Mouse (Mus musculus) hematopoietic stem cell, adult 5-6 weeks (primary cell): ENCODE measurements around the gene Smco2. TPM values are rescaled to one million over a fixed set of nuclear protein-coding genes. Genes with fewer than 3 reads are reported as not detected.
A peak's percentile ranks its signal among the peaks of the same experiment; 100 is the strongest.

Source experiments
- ATAC-seq, 2 experiments: fragments of 125-278 bp in 1 of 2; replicated peaks in 1 of 2; 2 replicates each; pipeline ENCODE4 v1.8.0; 2016 to 2017; ENCODE audit warnings: inconsistent platforms in 2 of 2, mild to moderate bottlenecking in 2 of 2, moderate number of reproducible peaks in 2 of 2, low read depth in 1 of 2, moderate TSS enrichment in 1 of 2; ENCODE audit not compliant: low FRiP score in 2 of 2, poor library complexity in 2 of 2, severe bottlenecking in 2 of 2, insufficient read depth in 1 of 2, low TSS enrichment in 1 of 2
- total RNA-seq: library from RNA; stranded (forward); fragments of 172-1452, 232-1000 nt; gene quantifications from 2 replicates; pipeline ENCODE4 v1.2.3, GENCODE M21; 2017

Smco2 gene
- total RNA-seq, 1 experiment from 2014 or later: not detected

DNA sequence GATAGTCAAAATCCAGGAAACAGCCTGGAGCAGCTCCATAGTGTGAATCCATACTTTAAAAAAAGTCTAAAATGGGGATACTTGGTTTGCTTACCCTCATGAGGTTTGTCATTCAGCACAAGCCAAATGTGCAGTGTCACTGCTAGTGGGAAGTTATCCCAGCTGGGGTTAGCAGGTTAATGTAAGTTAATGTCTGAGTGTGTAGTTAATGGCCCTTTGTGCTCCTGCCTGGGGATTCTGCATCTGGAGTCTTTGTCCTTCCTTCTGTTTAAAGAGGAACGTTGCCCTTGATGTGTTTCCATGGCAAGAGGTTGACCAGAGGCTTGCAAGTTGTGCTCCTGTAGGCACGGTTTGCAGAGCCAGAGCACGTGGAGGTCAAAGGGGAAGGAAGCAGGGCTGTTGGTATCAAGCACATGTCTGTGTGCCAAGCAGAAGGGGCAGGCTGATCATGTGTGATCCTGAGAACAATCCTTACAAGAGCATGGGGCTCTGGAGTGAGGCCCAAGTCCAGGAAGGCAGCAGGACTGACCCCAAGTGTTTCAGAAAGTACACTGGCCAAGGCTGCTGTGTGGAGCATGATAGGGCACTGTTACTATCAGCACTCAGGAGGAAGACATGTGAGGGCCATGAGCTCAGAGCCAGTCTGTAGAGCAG is 63.1 kb downstream of the Smco2 start:
- ATAC-seq: peak; percentile 25 to 43; a peak in 2 of 4 replicates

DNA sequence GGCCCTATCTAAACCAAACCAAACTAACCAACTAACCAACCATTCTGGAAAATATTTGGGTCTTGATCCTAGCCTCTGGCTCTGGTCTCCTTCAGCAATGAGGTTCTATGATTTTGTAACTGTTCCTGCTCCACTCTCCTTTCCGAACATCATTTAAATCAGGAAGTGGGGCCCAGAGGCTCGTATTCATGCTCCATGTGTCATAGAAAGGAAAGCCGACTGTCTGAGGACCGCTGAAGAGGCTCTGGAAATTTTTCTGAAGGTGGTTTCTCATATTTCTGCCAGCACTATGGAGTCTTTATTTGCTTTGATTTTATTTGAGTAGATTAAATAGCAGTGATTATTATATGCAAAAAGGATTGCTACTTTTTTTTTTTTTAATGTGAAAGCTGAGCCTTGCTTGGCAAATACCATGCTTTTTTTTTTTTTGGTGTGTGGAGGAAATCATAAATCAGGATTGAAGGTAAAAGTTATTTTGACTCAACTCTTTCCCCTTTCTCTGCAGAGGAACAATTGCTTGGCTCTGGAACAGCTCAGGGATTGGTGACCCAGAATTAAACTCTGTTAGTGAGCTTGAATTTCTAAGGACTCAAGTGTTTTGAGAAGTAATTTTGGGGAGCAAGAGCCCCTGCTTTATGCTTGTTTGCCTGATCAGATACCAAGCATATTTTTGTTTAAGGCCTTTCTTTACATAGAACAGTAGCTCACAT is 63.7 kb downstream of the Smco2 start:
- ATAC-seq: peak; percentile 5 to 22; a peak in 2 of 4 replicates

DNA sequence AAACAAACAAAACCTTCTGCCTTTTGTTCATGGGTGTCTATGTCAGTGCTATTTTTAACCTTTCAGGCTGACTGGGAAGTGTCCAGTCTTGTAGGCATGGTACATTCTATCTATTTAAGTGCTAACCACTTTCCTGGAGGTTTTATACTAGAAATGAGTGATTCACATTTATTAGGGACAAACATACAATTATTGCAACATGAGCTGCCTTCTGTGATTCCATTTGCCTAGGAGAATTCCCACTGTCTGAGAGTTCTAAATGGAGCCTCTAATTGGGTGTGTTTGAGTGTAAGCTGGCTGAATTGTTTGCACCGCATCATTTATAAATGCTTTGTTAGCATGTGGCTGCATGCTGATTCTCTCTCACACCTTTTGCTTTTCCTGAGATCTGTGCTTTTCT is 65.9 kb downstream of the Smco2 start:
- no peak for ATAC-seq

GRCm38 (mm10) chr6:146917396-146917795 is 67.5 kb downstream of the Smco2 start:
- no peak for ATAC-seq

- ATAC-seq: no peak
These were observed 68.4 kb downstream of the Smco2 start for GRCm38 (mm10) chr6:146918341-146918740.

Other genes with a start within 250 kb of the Smco2 start
- 73.7 TPM in 2 replicates for gene Med21, start 207.6 kb upstream of the Smco2 start, total RNA-seq
- gene Tm7sf3, start 207.3 kb upstream of the Smco2 start, total RNA-seq: 28.1 and 31.5 TPM in 2 replicates
- 4.3 and 5.2 TPM in 2 replicates for gene Stk38l, start 125.1 kb upstream of the Smco2 start, total RNA-seq
- gene Arntl2, start 54.0 kb upstream of the Smco2 start, total RNA-seq: not detected in 2 replicates
- 29.1 and 31.6 TPM in 2 replicates for gene Ppfibp1, start 38.4 kb downstream of the Smco2 start, total RNA-seq
- gene 1700034J05Rik, start 104.3 kb downstream of the Smco2 start, total RNA-seq: 0.38 TPM in 1 of 2 replicates, not detected in the other
- 1.5 TPM in 1 of 2 replicates, not detected in the other for gene Rep15, start 182.5 kb downstream of the Smco2 start, total RNA-seq
- gene Mrps35, start 192.7 kb downstream of the Smco2 start, total RNA-seq: 43.6 and 70.9 TPM in 2 replicates
- gene Mansc4, start 236.9 kb downstream of the Smco2 start, total RNA-seq: not detected in 2 replicates
- gene Klhl42, start 241.3 kb downstream of the Smco2 start, total RNA-seq: 7.7 and 14.3 TPM in 2 replicates